Mouse (Mus musculus) intestine, postnatal 0 days (tissue): ENCODE data around the gene Hal. TPM values are rescaled to one million over a fixed set of nuclear protein-coding genes. Genes with fewer than 3 reads are reported as not detected.

Experiments used
- ATAC-seq: fragments of 200-750 bp; cut with Nextera tagmentation; 2 replicates; pipeline ENCODE4 v1.8.0; 2017; ENCODE audit warnings: mild to moderate bottlenecking, moderate TSS enrichment, moderate library complexity
- H3K27ac ChIP-seq: fragments of 300-500 bp; sonication (generic); 2 replicates; pipeline ENCODE4 v1.5.1; 2014; ENCODE audit warnings: mild to moderate bottlenecking, low read depth, low read length, moderate library complexity
- H3K27me3 ChIP-seq: fragments of 300-500 bp; sonication (generic); replicated peaks from 2 replicates; pipeline ENCODE4 v1.6.1; 2014; ENCODE audit warnings: low read length, mixed read lengths; ENCODE audit not compliant: control insufficient read depth, insufficient read depth
- H3K36me3 ChIP-seq: fragments of 300-500 bp; sonication (generic); 2 replicates; pipeline ENCODE4 v1.6.1; 2014; ENCODE audit warnings: mild to moderate bottlenecking, moderate library complexity; ENCODE audit not compliant: control insufficient read depth, insufficient read depth
- H3K4me1 ChIP-seq: fragments of 300-500 bp; sonication (generic); replicated peaks from 2 replicates; pipeline ENCODE4 v1.6.1; 2014; ENCODE audit warnings: antibody characterized with exemption, low read length, mixed read lengths; ENCODE audit not compliant: control insufficient read depth, insufficient read depth
- H3K4me2 ChIP-seq: fragments of 300-500 bp; sonication (generic); replicated peaks from 2 replicates; pipeline ENCODE4 v1.6.1; 2014; ENCODE audit warnings: low read depth, mild to moderate bottlenecking, moderate library complexity
- H3K4me3 ChIP-seq: fragments of 300-500 bp; sonication (generic); 2 replicates; pipeline ENCODE4 v1.5.1; 2014; ENCODE audit warnings: low read depth, low read length
- H3K9ac ChIP-seq: fragments of 300-500 bp; sonication (generic); 2 replicates; pipeline ENCODE4 v1.6.1; 2014; ENCODE audit warnings: mild to moderate bottlenecking, low read depth, low read length
- H3K9me3 ChIP-seq: fragments of 300-500 bp; sonication (generic); 2 replicates; pipeline ENCODE4 v1.6.1; 2016; ENCODE audit warnings: mixed run types; ENCODE audit not compliant: control insufficient read depth
- CTCF ChIP-seq: sonication (generic); IDR thresholded peaks from 2 replicates; pipeline ENCODE4 v1.5.1; 2016; ENCODE audit warnings: low read depth, mild to moderate bottlenecking, control low read depth, antibody characterized with exemption, moderate library complexity
- WGBS: fragments of 180-500 bp; shearing (Covaris S2); extraction: QIAGEN DNeasy Blood & Tissue Kit; methylation state at CpG from one replicate; pipeline ENCODE4 v1.1.7; 2014; 5-methylcytosine and 5-hydroxymethylcytosine counted together
- polyA plus RNA-seq: library from polyadenylated mRNA; unstranded; fragments of >200 nt; fragmentation: Nextera tagmentation; extraction: Ambion mirVana; gene quantifications from 2 replicates; pipeline ENCODE4 v1.2.1, GENCODE M21; 2015

Hal gene
- polyA plus RNA-seq, 1 experiment from 2014 or later = 5.1 TPM

GRCm38 (mm10) chr10:93508383-93508970 lies 19.9 kb downstream of the Hal start:
- no peaks in the 10 kb centered on the region for H3K4me1 ChIP-seq

GRCm38 (mm10) chr10:93509532-93510153 lies 21.1 kb downstream of the Hal start:
- 57% methylated on average over 15 of the region's 15 CpGs for WGBS
- no peak overlapping the region for H3K27ac ChIP-seq
- no peak overlapping the region for H3K4me3 ChIP-seq
- no peaks in the 10 kb centered on the region for H3K9me3 ChIP-seq
- H3K4me2 ChIP-seq = no peak overlapping the region
- no peak for ATAC-seq
- no peaks in the 10 kb centered on the region for H3K4me1 ChIP-seq
- H3K27me3 ChIP-seq = no peaks in the 10 kb centered on the region
- no peak for TF ChIP-seq CTCF
- no peak overlapping the region for H3K9ac ChIP-seq
- no peaks in the 10 kb centered on the region for H3K36me3 ChIP-seq

More at GRCm38 (mm10) chr10:93508383-93508970, 19.9 kb downstream of the Hal start:
- no peak for ATAC-seq
- 74% methylated on average over 7 of the region's 7 CpGs for WGBS
- H3K4me2 ChIP-seq = no peak overlapping the region
- H3K27ac ChIP-seq = no peak overlapping the region
- no peak overlapping the region for H3K9ac ChIP-seq
- H3K9me3 ChIP-seq = no peaks in the 10 kb centered on the region
- no peak overlapping the region for H3K4me3 ChIP-seq
- no peaks in the 10 kb centered on the region for H3K36me3 ChIP-seq
- no peaks in the 10 kb centered on the region for H3K27me3 ChIP-seq
- TF ChIP-seq CTCF = no peak

- Histone ChIP-seq H3K27ac (no peak overlapping the region), H3K4me1 (no peaks in the 10 kb centered on the region), H3K4me3 (no peak overlapping the region), H3K9me3 (no peaks in the 10 kb centered on the region), H3K9ac (no peak overlapping the region), H3K4me2 (no peak overlapping the region), H3K27me3 (no peaks in the 10 kb centered on the region), H3K36me3 (no peaks in the 10 kb centered on the region)
- WGBS = 37% methylated on average over 1 of the region's 1 CpGs
- peak; percentile 49 for ATAC-seq
- no peak for TF ChIP-seq CTCF
Observed at GRCm38 (mm10) chr10:93515419-93515818, 26.9 kb downstream of the Hal start.

- Histone ChIP-seq H3K4me3 (no peak overlapping the region), H3K4me2 (no peak overlapping the region), H3K27me3 (no peaks in the 10 kb centered on the region), H3K27ac (no peak overlapping the region), H3K9ac (no peak overlapping the region), H3K9me3 (no peaks in the 10 kb centered on the region), H3K4me1 (no peaks in the 10 kb centered on the region), H3K36me3 (no peaks in the 10 kb centered on the region)
- ATAC-seq = no peak
- 66% methylated on average over 12 of the region's 12 CpGs for WGBS
- TF ChIP-seq CTCF = no peak
Observed at GRCm38 (mm10) chr10:93515927-93516326, 27.4 kb downstream of the Hal start.

- Histone ChIP-seq H3K4me3 (no peak overlapping the region), H3K9ac (no peak overlapping the region), H3K27me3 (no peaks in the 10 kb centered on the region), H3K9me3 (no peaks in the 10 kb centered on the region), H3K4me2 (no peak overlapping the region; the same call in 1 of the 2 replicates), H3K4me1 (no peaks in the 10 kb centered on the region), H3K27ac (no peak overlapping the region), H3K36me3 (no peaks in the 10 kb centered on the region)
- WGBS = 11% methylated on average over 4 of the region's 4 CpGs
- peak; percentile 53 for ATAC-seq
- no peak for TF ChIP-seq CTCF
Observed at GRCm38 (mm10) chr10:93517754-93518153, 29.2 kb downstream of the Hal start.

- Histone ChIP-seq H3K9me3 (no peaks in the 10 kb centered on the region), H3K4me3 (no peak overlapping the region)
Observed at GRCm38 (mm10) chr10:93518186-93518585, 29.6 kb downstream of the Hal start.

More at GRCm38 (mm10) chr10:93518186-93518585, 29.6 kb downstream of the Hal start:
- 57% methylated on average over 4 of the region's 4 CpGs for WGBS
- H3K4me1 ChIP-seq = no peaks in the 10 kb centered on the region
- no peaks in the 10 kb centered on the region for H3K36me3 ChIP-seq
- ATAC-seq = no peak
- H3K27me3 ChIP-seq = no peaks in the 10 kb centered on the region
- TF ChIP-seq CTCF = no peak
- no peak overlapping the region for H3K27ac ChIP-seq
- no peak overlapping the region for H3K9ac ChIP-seq
- no peak overlapping the region for H3K4me2 ChIP-seq
